Mouse (Mus musculus) intestine, postnatal 0 days (tissue): ENCODE results near the gene Abca14. TPM values are rescaled to one million over a fixed set of nuclear protein-coding genes. Genes with fewer than 3 reads are reported as not detected.
"Not testable (repeated sequence)": the region's sequence is repeated elsewhere in the genome, so short reads cannot be mapped to it uniquely, and the experiment has no call there.

Experiments used
- ATAC-seq: fragments of 200-750 bp; cut with Nextera tagmentation; 2 replicates; pipeline ENCODE4 v1.8.0; 2017; ENCODE audit warnings: mild to moderate bottlenecking, moderate TSS enrichment, moderate library complexity
- H3K27ac ChIP-seq: fragments of 300-500 bp; sonication (generic); 2 replicates; pipeline ENCODE4 v1.5.1; 2014; ENCODE audit warnings: mild to moderate bottlenecking, low read depth, low read length, moderate library complexity
- H3K27me3 ChIP-seq: fragments of 300-500 bp; sonication (generic); replicated peaks from 2 replicates; pipeline ENCODE4 v1.6.1; 2014; ENCODE audit warnings: low read length, mixed read lengths; ENCODE audit not compliant: control insufficient read depth, insufficient read depth
- H3K36me3 ChIP-seq: fragments of 300-500 bp; sonication (generic); 2 replicates; pipeline ENCODE4 v1.6.1; 2014; ENCODE audit warnings: mild to moderate bottlenecking, moderate library complexity; ENCODE audit not compliant: control insufficient read depth, insufficient read depth
- H3K4me1 ChIP-seq: fragments of 300-500 bp; sonication (generic); replicated peaks from 2 replicates; pipeline ENCODE4 v1.6.1; 2014; ENCODE audit warnings: antibody characterized with exemption, low read length, mixed read lengths; ENCODE audit not compliant: control insufficient read depth, insufficient read depth
- H3K4me2 ChIP-seq: fragments of 300-500 bp; sonication (generic); replicated peaks from 2 replicates; pipeline ENCODE4 v1.6.1; 2014; ENCODE audit warnings: low read depth, mild to moderate bottlenecking, moderate library complexity
- H3K4me3 ChIP-seq: fragments of 300-500 bp; sonication (generic); 2 replicates; pipeline ENCODE4 v1.5.1; 2014; ENCODE audit warnings: low read depth, low read length
- H3K9ac ChIP-seq: fragments of 300-500 bp; sonication (generic); 2 replicates; pipeline ENCODE4 v1.6.1; 2014; ENCODE audit warnings: mild to moderate bottlenecking, low read depth, low read length
- H3K9me3 ChIP-seq: fragments of 300-500 bp; sonication (generic); 2 replicates; pipeline ENCODE4 v1.6.1; 2016; ENCODE audit warnings: mixed run types; ENCODE audit not compliant: control insufficient read depth
- CTCF ChIP-seq: sonication (generic); IDR thresholded peaks from 2 replicates; pipeline ENCODE4 v1.5.1; 2016; ENCODE audit warnings: low read depth, mild to moderate bottlenecking, control low read depth, antibody characterized with exemption, moderate library complexity
- WGBS: fragments of 180-500 bp; shearing (Covaris S2); extraction: QIAGEN DNeasy Blood & Tissue Kit; methylation state at CpG from one replicate; pipeline ENCODE4 v1.1.7; 2014; 5-methylcytosine and 5-hydroxymethylcytosine counted together
- polyA plus RNA-seq: library from polyadenylated mRNA; unstranded; fragments of >200 nt; fragmentation: Nextera tagmentation; extraction: Ambion mirVana; gene quantifications from 2 replicates; pipeline ENCODE4 v1.2.1, GENCODE M21; 2015

Gene Abca14
- polyA plus RNA-seq, 1 experiment from 2014 or later = 0.83 TPM

DNA sequence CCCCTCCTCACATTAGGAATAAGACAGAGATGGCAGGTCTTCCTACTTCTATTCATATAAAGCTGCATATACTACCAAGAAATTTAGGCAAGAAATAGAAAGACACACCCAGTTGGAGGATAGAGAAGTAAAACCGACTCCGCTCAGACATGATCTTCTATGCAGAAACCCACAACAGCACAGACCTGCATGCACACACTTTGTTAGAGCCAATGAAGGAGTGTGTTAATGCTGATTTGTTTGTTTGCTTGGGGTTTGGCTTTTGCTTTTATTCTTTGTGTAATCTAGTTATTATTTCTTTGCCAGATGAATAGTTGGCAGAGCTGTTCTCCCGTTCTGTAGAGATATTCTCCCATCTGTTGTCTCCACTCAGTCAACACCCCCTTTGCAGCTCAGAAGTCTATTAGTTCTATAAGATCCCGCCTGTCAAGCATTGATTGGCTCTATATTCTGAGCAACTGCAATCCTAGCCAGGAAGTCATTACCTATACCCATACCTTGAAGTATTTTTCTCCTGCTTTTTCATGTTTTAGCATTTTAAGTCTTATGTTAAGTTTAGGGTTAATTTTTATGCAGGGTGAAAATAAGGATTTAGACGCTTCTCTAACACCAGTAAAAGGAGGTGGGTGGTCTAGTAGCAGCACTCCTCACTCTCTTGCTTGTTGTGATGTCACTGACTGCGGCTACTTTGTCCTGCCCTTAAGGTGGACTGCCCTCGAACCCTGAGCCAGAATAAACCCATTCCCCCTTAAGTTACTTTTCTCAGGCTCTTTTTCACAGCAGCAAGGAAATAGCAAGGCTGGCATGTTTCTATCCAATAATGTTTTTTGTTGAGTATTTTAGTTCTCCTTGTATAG lies 67.6 kb downstream of the Abca14 start:
- WGBS = 77% methylated on average over 7 of the region's 7 CpGs
- Histone ChIP-seq H3K4me3 (no peak overlapping the region), H3K9me3 (no peaks in the 10 kb centered on the region), H3K4me1 (no peaks in the 10 kb centered on the region), H3K27ac (no peak overlapping the region), H3K9ac (no peak overlapping the region), H3K4me2 (no peak overlapping the region), H3K27me3 (no peaks in the 10 kb centered on the region), H3K36me3 (no peaks in the 10 kb centered on the region)
- ATAC-seq = no peak
- no peak for TF ChIP-seq CTCF

DNA sequence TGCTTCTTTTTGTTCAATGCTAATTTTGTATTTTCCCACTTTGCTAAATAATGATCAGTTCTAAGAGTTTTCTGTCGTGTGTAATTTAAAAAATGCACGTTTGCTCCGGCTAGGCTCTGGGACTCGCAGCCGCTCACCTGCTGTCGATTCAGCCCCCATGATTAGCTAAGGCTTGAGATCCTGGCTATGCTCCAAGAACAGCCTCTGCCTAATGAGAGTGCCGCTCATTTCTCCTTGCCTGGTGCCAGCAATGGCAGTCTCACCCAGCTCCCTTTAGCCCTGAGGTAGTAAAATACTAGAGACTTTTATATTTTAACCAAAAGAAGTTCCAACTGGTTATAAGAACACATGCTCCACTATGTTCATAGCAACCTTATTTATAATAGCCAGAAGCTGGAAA lies 68.3 kb downstream of the Abca14 start:
- no peak overlapping the region for H3K4me2 ChIP-seq
- H3K9ac ChIP-seq = no peak overlapping the region
- no peak overlapping the region for H3K27ac ChIP-seq
- no peaks in the 10 kb centered on the region for H3K27me3 ChIP-seq
- no peak for ATAC-seq
- 81% methylated on average over 7 of the region's 7 CpGs for WGBS
- no peak for TF ChIP-seq CTCF
- H3K4me1 ChIP-seq = no peaks in the 10 kb centered on the region
- H3K36me3 ChIP-seq = no peaks in the 10 kb centered on the region
- H3K4me3 ChIP-seq = no peak overlapping the region
- no peaks in the 10 kb centered on the region for H3K9me3 ChIP-seq

DNA sequence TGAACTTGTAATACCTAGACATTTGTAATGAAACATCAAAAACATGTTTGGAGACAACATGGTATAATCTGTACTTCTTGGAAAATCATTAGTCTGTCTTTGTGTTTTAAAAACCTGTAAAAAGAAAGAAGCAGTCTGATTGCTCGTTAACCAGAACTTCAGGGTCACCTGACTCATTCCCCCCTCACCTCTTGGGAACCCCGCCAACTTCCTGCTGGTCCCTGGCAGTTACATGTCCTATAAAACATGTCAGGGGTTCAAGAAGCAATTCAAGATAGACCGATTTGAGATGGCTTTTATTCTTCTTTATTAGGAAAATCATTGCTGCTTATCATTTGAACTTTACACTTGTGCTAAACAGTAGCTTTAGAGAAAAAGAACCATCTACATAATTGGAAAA lies 81.5 kb downstream of the Abca14 start:
- no peak overlapping the region for H3K9ac ChIP-seq
- no peaks in the 10 kb centered on the region for H3K4me1 ChIP-seq
- no peaks in the 10 kb centered on the region for H3K27me3 ChIP-seq
- H3K4me3 ChIP-seq = no peak overlapping the region
- H3K27ac ChIP-seq = no peak overlapping the region
- ATAC-seq = 0 out of 2 replicates have a peak, but pooled peaks have one; percentile 38
- H3K4me2 ChIP-seq = no peak overlapping the region
- H3K9me3 ChIP-seq = no peaks in the 10 kb centered on the region
- H3K36me3 ChIP-seq = no peaks in the 10 kb centered on the region
- WGBS = 38% methylated on average over 3 of the region's 3 CpGs
- no peak for TF ChIP-seq CTCF

DNA sequence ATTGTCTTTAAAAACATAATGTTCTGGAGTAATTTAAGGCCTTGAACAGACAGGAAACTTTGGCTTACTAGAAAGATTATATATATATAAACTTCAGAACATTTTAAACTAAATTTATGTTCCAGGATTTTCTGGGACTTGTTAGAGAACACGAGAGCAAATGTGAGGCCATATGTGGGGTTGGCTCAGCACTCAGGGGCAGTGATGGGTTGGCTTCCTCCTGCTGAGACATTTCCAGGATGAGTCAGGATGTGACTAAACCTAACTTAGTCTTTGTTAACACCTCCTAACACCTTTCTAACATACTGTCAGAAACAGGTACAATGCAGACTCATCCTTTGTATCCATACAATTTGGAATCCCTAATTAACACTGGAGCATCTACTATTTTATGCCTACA lies 112.3 kb downstream of the Abca14 start:
- no peak overlapping the region for H3K27ac ChIP-seq
- no peak overlapping the region for H3K4me3 ChIP-seq
- no peak overlapping the region for H3K9ac ChIP-seq
- H3K4me2 ChIP-seq = no peak overlapping the region
- no peaks in the 10 kb centered on the region for H3K36me3 ChIP-seq
- no peaks in the 10 kb centered on the region for H3K9me3 ChIP-seq
- H3K27me3 ChIP-seq = no peaks in the 10 kb centered on the region
- no peaks in the 10 kb centered on the region for H3K4me1 ChIP-seq
- 72% methylated on average over 1 of the region's 1 CpGs for WGBS
- ATAC-seq = no peak
- TF ChIP-seq CTCF = no peak

DNA sequence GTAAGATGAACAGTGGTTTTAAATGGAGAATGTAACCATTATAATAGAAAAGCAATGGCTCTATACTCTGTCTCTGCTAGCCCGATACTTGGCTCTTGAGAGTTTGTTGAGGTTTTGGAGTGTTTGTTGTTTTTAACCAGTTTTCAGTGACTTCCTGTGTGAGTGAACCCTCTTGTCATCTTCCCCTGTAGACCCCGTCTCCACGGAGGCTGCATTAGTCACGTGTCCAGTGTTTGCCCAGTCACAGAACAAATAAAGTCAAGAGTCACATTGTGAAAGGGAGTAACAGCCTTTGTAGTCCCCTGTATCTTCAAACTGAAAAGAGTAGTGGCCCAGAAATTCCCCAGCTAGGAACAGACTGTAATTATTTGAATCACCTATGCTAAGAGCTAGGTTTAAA lies 119.2 kb downstream of the Abca14 start:
- Histone ChIP-seq H3K4me3 (no peak overlapping the region), H3K36me3 (no peaks in the 10 kb centered on the region), H3K9me3 (no peaks in the 10 kb centered on the region), H3K27me3 (no peaks in the 10 kb centered on the region), H3K4me2 (no peak overlapping the region), H3K9ac (no peak overlapping the region), H3K27ac (no peak overlapping the region), H3K4me1 (no peaks in the 10 kb centered on the region)
- ATAC-seq = no peak
- no peak for TF ChIP-seq CTCF
- 29% methylated on average over 4 of the region's 4 CpGs for WGBS

DNA sequence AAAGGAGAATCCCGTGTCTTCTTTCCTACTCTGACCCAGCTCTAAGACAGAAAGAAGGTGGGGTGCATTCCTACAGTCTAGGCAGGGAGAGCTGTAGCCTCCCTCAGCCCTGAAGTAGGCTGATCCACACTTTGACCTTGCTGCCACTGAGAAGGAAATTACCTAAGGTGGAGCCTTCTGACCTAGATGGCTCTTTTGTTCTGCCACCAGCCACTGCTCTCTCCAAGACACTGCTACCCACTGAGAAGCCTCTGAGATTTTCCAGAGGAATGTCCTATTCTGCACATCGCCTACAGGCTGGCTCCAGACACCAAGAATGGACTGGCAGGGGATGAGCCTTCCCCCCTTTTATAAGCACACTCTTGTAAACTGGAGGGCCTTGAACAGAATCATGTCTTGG lies 122.2 kb downstream of the Abca14 start:
- not testable (repeated sequence) for H3K4me2 ChIP-seq, H3K9ac ChIP-seq, H3K36me3 ChIP-seq, H3K9me3 ChIP-seq, H3K4me1 ChIP-seq, ATAC-seq, H3K4me3 ChIP-seq, H3K27ac ChIP-seq, H3K27me3 ChIP-seq
- 69% methylated on average over 2 of the region's 2 CpGs for WGBS
